Mouse (Mus musculus): ENCODE measurements at regions not wholly inside any gene's neighbourhood (a gene's known extent, or its start where the extent isn't known, plus 50 kb on each side); places are given as distances from the start of the nearest gene placed in this dataset.
"Not testable (repeated sequence)": the region's sequence is repeated elsewhere in the genome, so short reads cannot be mapped to it uniquely, and the experiment has no call there.

DNA sequence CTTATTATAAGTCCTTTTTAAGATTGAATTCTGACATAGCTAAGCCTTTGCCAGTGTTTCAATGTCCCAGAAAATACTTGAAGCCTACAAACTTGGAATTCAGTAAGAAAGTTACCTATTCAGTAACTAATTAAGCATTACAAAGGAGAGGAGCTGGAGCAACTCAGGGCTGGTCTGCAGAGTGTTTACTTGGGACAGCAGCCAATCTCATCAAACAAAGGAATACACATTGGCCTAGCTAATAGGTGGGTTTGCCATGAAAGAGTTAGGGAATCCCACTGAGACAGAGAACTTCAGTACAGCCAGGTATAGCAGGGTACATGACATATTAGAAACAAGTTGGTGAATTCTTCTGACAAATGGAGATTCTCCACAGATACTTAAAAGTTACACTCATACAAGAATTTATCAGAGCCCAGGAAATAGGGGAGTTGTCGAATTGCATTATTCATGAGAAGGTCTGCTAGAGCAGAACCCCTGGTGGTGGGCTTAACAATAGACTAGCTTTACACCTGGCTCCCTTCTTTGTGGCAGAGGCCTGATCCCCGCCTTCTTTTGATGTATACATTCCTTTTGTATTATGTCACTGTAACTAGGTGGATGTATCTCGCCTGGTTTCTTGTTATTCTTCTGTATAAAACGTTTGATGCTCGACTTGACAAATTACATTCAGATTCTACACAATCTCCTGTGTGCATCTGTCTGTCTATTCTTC is 525.2 kb downstream of the 4930447F04Rik start:
- not testable (repeated sequence) for DNase-seq (ENCODE audit: low read depth, low spot score)

DNA sequence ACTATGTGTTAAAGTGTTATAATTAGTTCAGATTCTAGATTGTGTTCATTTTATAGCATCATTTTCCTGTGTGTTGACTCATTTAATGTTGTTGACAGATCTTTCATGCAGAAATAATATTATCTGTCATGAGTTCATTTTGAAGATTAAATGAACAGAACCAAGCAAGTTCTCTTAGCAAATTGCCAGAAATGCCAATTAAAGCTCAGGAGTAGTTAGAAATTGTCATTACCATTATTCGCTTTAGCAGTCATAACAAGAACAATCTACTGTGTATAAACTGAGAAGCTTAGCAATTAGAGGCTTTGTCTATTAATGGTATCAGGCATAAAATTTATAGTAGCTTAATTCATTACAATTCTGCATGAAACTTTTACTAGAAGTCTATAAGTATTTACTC is 534.2 kb downstream of the 4930447F04Rik start:
- DNase-seq (ENCODE audit: low read depth, low spot score) = no peak

DNA sequence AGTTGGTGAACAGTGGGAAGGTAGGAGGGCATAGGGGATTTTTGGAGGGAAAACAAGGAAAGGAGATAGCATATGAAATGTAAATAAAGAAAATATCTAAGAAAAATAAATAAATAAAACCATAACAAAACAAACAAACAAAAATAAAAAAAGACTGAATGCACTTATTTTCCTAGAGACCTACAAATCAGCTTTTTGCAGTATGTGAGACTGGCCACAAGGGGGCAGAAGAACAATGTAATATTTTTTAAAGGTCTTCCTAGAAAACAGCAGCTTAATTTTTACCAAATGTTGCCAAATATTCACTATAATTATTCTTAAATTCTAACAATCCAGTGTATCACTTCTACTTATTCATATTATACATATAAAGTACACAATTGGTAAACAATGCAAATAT is 569.4 kb downstream of the 4930447F04Rik start:
- peak; percentile 12 for DNase-seq (ENCODE audit: low read depth, low spot score)

DNA sequence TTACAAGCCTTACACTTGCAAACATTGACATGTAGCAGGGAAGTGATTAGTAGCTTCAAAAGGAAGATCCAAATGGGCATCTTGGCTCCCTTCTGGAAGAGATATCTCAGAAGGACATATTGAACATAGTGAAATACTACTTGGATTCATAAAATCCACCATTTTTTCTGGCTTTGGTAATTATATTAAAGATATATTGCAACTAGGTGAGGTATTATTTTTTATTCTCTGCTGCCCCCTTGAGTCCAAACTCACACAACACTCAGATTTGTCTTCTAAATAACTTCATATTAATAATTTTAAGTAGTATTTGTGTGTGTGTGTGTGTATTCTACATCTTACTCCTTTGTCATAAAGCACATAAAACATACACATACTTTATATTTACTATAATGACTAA is 588.5 kb downstream of the 4930447F04Rik start:
- no peak for DNase-seq (ENCODE audit: low read depth, low spot score)

Data from forelimb bud, embryonic 11.5 days (tissue).